Mouse (Mus musculus): ENCODE data around the gene Plekhg1.

Plekhg1 gene

DNA sequence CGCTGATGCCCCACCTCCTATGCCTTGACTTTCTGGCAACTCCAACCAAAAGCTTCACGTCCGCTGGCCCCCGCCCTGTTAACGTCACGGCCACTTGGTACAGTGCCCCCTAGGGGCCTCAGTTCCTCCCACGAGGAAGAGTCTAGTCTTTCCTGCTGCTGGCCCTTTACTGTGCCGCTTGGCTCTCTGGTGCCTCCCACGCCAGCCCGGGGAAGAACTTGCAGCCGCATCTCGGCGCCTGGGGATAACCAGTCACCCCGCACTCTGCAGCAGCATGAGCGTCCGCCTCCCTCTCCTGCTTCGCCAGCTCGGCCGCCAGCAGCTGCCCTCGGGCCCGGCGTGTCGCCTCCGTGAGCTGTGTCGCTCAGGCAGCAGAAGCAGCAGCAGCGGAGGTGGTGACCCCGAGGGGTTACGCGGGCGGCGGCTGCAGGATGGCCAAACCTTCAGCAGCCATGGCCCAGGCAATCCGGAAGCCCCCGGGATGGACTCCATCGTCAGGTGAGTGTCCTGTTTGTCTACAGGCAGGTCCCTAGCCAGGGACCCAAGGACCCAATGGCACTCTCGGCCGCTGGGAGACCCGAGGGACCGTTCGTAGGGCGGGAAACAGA is 232.9 kb downstream of the Plekhg1 start, which contains the start of gene Mthfd1l:
Gene Mthfd1l, plus strand, starts transcription at position 138 of the 608 bp plus-strand sequence.
- peak; percentile 94 for DNase-seq

DNA sequence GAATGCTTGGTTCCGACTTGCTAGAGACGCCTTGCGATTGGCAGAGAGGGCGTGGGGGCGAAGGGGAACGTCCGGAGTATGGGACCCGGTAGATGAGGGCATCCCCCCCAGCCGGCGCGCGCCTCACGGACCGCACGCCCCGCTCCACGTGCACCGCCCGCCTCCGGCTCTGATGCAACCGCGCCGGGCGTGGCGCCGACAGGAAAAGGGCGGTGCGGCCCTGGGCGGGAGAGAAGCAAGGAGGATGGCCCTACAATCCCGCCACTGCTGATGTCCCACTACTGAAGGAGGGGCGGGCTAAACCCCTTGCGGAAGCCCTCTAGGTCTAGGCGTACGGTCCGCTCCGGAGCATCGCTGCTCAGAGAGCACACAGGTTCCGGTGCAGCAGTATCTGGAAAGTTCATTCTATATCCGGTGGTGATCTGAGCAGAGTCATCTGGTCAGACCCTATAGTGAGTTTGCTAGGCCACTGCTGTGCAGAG is 233.5 kb downstream of the Plekhg1 start:
- peak; percentile 86 for DNase-seq

DNA sequence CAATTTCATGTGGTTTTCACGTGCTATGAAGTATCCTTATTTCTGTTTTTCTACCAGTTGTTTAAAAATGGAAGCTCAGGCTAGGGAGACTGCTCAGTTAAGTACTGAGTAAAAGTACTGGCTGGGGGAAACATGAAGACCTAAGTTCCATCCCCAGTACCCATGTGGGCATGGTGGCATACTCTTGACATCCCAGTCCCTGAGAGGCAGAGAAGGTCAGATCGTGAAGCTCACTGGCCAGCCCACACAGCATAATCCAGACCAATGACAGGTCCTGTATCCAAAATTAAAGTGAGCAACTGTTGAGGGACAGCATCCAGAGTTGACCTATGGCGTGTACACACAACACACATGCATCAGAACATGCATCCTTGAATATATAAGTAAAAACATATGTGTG is 234.2 kb downstream of the Plekhg1 start:
- DNase-seq = no peak

DNA sequence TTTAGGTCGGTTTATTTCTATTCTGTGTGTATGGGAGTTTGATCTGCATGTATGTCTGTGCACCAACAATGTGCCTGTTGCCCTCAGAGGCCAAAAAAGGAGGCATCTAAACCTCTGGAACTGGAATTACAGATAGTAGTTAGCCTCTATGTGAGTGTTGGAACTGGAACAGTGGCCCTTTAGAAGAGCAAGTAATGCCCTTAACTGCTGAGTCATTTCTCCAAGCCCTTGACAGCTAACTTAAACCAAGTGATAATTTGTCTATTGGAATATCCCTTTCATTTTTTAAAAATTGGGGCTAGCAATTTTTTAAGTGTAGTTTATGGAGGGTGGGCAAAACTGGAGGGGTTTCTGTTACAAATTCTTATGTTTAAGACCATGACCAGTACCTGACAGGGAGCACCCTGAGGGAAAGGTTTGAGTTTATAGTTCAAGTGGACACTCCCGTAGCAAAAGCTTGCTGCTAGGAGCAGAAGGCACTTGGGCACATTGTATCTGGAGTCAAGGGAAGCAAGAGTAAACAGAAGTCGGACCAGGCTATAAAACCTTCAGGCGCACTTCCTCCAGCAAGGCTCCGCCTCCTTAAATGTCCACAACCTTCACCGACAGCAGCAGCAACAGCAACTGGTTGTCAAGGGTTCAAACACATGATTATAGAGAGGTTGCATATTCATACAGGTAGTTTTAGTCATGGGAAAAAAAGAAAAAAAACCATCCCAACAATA is 235.9 kb downstream of the Plekhg1 start:
- no peak for DNase-seq

DNA sequence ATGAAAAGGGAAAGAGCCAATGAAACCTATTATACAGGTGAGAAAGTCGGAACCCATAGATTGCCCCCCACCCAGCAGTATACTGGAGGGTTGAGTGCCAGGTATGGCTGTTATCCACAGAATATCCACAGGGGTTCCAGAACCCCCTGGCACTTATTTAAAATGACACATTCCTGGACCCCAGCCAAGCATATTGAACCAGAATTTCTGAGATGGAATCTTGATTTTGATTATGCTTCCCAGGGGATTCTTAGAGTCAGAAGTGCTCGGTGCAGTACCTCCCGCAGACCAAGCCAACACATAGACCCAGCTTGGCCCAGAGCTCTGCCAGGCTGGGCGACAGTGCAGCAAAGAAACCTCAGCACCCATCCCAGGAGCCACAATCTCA is 236.5 kb downstream of the Plekhg1 start:
- no peak for DNase-seq

DNA sequence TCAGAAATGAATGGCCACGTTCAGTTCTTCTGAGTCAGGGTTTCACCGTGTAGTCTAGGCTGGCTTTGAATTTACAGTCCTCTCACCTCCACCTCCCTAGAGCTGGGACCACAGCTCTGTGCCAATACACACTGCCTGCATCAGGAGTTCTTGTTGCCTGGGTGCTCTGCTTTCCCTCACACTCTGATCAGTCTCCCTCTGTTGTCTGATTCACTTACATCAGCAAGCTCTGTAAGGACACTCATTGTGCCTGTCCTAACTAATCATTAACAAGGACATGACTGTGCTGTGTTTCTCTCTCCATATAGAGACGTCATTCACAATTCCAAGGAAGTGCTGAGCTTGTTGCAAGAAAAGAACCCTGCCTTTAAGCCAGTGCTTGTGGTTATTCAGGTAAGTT is 238.2 kb downstream of the Plekhg1 start:
- DNase-seq = no peak

DNA sequence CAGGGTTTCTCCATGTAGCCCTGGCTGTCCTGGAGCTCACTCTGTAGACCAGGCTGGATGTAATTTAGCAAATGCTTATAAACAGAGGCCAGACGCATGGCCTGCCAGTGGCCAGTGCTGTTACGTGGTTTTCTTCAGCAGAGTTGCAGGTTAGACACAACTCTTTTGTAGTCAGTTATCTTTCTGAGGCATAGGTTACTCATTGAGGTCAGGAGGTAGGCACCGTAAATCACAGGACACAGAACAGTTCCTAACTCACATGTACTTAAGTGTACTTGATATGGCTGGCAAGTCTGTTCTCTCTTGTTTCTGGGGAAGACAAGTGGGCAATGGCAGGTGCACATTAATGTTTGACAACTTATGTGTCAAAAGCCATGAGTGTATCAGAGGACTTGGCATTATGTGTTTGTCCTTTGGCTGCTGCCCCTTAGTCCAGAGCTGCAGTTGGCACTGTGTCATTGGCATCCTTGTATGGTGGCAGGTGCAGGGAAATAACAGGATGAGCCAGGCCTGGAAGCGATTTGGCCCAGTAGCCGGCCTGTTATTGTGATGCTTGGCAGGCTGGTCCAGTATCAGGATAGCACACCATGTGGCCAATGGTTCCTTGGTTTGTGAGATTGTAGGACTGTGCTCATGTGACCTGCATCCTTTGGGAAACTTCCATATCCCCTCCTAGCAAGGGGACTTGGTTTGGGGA is 238.8 kb downstream of the Plekhg1 start:
- DNase-seq = no peak

DNA sequence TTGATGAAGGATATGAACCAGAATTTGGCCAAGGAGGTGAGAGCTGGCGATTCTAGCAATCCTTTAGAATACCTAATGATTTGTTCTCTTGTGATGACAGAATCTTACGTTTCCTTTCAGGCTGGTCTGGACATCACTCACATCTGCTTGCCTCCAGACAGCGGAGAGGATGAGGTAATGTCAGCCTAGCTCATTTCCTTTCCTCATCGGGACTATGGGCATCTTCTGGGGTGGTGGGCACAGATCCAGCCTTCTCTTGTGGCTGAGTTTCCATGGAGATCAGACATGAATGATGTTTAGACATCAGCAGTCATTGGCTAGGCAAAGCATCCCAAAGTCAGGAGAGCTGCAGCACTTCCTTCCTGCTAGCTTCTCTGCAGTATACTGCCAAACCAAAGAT is 240.1 kb downstream of the Plekhg1 start:
- DNase-seq = no peak

DNA sequence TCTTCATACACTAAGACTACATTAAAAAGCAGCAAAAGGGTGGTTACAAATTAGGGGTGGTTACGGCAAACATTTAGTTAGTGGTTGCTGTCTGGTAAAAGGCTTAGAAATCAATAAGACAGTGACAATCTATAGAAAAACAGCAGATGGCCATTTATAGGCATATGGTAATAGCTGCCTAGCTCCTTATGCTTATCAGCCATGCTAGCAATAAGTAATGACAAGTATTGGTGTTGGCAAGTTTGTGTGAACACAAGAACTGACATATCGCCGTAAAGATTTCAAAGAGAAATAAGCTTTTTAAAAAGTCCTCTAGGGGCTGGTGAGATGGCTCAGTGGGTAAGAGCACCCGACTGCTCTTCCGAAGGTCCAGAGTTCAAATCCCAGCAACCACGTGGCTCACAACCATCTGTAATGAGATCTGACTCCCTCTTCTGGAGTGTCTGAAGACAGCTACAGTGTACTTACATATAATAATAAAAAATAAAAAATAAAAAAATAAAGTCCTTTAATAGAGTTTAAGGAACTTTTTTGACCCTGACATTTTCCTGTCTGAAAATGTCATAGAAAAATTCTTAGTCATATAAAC is 250.2 kb downstream of the Plekhg1 start:
- no peak for DNase-seq

DNA sequence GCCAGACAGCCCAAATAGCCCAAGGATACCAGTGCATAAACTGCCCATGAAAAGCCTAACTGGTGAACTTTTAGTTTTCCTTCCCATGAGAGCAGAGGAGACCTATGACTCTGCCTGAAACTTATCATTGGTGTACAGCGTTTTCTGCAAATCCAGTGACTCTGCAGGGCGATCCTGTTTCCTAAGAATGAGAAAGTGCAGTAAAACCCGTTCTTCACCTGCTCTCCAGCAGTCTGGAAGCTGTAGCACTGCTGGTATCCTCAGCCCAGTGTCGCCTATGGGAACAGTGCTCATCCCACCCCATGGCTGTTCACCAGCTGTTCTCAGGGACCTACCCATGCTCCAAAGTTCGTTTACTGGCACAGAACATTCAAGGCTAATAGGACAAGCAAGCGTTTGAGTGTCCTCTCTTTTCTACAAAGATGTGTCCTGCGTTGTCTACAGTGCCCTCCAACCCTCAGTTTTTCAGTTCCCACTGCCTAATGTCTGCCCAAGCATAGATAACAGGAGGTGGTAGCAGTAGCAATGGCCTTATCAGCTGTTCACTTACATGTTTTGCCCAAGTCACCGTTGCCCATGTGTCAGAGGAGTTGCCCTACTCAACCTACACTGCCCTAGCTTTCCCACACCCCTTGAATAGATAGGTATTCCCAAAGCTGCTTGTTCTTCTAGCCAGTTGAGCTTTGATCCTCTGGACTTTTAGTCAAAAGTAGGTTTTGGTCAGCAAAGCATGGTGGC is 253.4 kb downstream of the Plekhg1 start:
- DNase-seq = no peak

DNA sequence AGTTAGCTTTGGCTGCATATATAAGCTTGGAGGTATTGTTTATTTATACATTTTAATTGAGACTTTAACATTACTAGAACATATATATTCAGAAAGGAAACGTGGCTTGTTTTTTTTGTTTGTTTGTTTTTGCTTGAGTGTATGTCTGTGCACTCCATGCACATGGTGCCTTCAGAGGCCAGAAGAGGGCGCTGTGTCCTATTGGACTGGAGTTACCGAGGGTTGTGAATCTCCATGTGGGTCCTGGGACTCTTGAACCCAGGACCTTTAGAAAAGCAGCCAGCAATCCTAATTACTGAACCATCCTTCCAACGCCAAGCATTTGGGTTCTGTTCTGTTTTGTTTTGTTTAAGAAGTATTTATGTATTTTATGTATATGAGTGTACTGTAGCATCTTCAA is 255.1 kb downstream of the Plekhg1 start:
- peak; percentile 60 for DNase-seq

DNA sequence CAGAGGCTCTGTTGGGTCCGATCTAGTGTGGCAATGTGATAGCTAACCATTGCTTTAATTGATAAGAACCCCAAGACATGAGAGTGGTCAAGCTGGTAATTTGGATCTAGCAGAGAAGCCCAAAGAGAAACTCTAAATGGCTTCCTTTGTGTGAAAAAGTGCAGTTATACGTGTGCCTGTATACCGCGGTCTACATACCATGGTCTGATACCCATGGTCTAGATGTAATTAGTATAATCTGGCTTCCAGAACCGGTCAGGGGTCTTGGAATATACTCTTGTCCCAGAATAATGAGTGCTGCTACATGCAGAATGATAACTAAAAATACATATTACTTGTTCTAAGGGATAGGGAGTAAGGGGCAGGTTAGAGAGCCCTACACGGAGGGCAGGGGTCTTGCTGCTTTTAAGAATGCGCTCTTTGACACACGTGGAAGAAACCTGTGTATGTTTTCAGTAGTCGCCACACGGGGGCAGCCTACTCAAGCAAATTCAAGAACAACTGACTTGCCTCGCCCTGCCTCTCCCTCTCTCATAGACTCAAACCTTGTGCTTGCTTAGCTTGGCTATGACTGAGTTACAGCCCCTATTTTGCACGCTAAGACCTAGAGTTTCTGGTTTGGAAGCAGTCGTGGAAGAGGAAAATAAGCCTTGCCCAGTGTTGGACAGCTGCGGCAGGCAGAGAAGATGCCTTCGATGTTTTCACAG is 256.2 kb downstream of the Plekhg1 start:
- peak; percentile 80 for DNase-seq

DNA sequence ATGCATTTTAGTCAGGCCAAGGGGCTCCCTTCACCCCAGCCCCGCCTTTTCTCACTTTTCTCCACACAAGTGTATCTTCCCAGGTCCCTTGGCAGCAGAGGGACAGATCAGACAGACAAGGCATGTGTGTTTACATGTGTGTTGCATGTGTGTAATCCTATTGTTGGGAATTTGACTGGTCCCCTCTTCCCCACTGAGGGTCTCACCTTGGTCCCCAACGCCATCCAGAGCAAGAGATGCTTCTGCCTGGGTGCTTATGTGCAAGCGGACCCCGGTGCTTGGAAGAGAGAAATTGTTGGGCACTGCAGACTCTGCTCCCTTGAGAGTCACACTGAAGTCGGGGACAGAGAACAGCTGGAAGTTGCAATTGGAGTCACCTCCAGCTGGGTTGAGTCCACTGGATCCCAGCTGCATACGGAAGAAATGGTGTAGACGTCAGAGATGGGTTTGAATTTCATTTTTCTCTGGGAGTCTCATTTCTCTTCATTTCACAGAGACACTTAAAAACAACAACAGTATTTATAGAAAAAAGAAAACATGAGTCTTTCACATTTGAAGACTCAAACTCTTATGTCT is 257.8 kb downstream of the Plekhg1 start:
- no peak for DNase-seq

DNA sequence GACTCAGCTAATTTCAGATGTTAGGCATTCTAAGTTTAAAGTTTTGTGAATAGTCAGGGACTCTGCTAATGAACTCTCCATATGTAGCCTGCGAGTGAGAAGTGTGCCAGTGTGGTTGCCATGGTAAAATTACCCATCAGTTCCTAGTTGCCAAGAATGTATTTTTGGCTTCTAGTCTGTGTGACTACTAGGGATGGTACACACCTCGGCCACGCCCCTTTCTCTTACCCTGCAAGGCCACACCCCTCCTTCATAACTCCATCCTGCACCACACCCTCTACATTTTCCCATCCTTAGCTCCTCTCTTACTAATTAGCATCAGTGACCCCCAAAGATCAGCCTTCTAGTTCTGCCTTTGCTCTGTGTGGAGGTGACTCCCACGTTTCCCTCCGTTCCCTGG is 262.5 kb downstream of the Plekhg1 start:
- no peak for DNase-seq

DNA sequence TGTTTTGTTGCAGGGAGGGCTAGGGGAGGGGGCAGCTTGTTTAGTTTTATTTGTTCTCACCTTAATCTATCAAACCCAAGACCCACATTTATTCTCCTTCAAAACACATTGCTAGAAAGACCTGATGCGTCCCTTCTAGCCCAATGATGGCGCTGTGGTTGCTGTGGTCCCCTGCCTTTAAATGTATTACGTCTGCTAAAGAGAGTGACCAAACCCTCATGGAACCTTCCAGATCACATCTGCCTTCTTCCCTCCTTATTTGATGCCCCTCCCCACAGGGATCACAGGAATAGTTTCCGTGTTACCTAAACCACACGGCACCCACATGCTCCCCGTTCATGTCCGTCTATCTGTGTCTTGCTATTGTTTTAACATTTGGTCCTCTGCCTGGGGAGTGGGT is 265.0 kb downstream of the Plekhg1 start:
- no peak for DNase-seq

DNA sequence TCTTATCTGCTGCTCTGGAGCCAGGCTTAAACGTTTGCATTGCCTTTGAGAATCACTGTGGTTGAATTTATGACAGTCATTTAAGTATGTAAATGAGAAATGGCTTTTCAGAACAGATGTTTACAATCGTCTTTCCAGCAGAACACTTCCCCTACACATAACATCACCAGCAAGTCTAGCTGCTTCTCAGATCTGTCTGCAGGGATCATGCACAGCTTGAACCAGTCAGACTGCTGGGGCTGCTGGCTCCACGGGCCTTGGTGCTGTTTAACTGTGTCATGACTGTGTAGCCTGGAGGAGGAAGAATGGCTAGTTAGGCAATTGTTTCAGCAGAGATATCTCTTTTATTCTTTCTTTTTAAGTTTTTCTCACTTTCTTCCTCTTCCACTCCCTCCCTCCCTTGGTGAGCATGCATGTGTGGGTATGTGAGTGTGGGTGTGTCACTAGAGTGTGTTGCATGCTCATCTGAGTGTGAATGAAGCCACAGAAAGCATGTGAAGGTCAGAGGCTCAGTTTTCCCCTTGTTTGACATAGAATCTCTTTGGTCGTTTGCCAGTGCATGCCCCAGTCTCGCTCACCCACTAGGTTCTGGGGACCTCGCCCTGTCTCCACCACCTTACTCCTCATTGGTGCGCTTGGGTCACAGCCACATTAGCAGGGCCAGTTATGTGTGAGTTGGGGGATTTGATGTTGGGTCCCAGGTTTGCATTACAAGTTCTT is 266.3 kb downstream of the Plekhg1 start:
- DNase-seq = no peak

Data from thymus, postnatal 4 days (tissue).